Mouse (Mus musculus): ENCODE data around the gene Gm21095. TPM values are rescaled to one million over a fixed set of nuclear protein-coding genes. Genes with fewer than 3 reads are reported as not detected.
"Not testable (repeated sequence)": the region's sequence is repeated elsewhere in the genome, so short reads cannot be mapped to it uniquely, and the experiment has no call there.

Gm21095 gene
- not detected in 2 replicates for polyA plus RNA-seq (2015; fragmentation: Nextera tagmentation; extraction: Ambion mirVana)

DNA sequence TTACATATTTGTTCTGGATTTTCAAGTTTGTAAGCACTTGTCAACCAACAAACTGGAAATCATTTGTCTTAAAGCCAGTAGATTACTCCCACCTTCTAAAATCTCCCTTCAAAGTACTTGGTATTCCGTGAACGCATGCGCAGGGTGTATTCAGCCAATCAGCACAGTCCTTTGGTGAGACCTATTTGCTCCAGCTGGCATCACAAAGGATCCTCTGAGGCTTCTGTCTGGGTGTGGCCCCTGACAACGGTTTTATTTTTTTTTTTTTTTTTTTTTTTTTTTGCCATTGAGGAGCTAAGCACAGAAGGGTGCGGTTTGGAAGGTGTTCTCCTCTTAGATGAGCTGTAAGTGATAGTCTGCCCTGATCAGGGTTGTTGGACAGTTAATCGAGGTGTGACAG is at the start of gene Gm21095:
Gene Gm21095, plus strand, starts transcription at position 301 of the 400 bp plus-strand sequence.
- H3K4me2 ChIP-seq; ATAC-seq (ENCODE audit: low FRiP score, low read depth); H3K4me1 ChIP-seq (replicated peaks); H3K36me3 ChIP-seq; H3K4me3 ChIP-seq; H3K27ac ChIP-seq (replicated peaks); H3K9ac ChIP-seq; H3K27me3 ChIP-seq; H3K9me3 ChIP-seq: not testable (repeated sequence)
- no CpG with 5 or more reads among the region's 6 CpGs for whole genome bisulfite sequencing
